Mouse (Mus musculus) lung, embryonic 16.5 days (tissue): Measurements from ENCODE around the gene Nacc1. TPM values are rescaled to one million over a fixed set of nuclear protein-coding genes. Genes with fewer than 3 reads are reported as not detected.

Experiments
- ATAC-seq: fragments of 200-750 bp; cut with Nextera tagmentation; 2 replicates; pipeline ENCODE4 v1.8.0; 2017; ENCODE audit warnings: low read depth, mild to moderate bottlenecking, moderate library complexity
- H3K27ac ChIP-seq: fragments of 300-500 bp; sonication (generic); 2 replicates; pipeline ENCODE4 v1.5.1; 2014; ENCODE audit warnings: mild to moderate bottlenecking, control low read depth, low read length
- H3K27me3 ChIP-seq: fragments of 300-500 bp; sonication (generic); 2 replicates; pipeline ENCODE4 v1.6.1; 2014; ENCODE audit warnings: low read depth, low read length, mixed read lengths; ENCODE audit not compliant: control insufficient read depth, insufficient read depth
- H3K36me3 ChIP-seq: fragments of 300-500 bp; sonication (generic); 2 replicates; pipeline ENCODE4 v1.6.1; 2014; ENCODE audit warnings: low read length; ENCODE audit not compliant: control insufficient read depth, insufficient read depth
- H3K4me1 ChIP-seq: fragments of 300-500 bp; sonication (generic); replicated peaks from 2 replicates; pipeline ENCODE4 v1.6.1; 2014; ENCODE audit warnings: low read length, mixed read lengths; ENCODE audit not compliant: control insufficient read depth, insufficient read depth
- H3K4me2 ChIP-seq: fragments of 300-500 bp; sonication (generic); 2 replicates; pipeline ENCODE4 v1.6.1; 2014; ENCODE audit warnings: low read depth, low read length, control low read depth
- H3K4me3 ChIP-seq: fragments of 300-500 bp; sonication (generic); 2 replicates; pipeline ENCODE4 v1.5.1; 2014; ENCODE audit warnings: mild to moderate bottlenecking, low read length, control low read depth
- H3K9ac ChIP-seq: fragments of 300-500 bp; sonication (generic); 2 replicates; pipeline ENCODE4 v1.6.1; 2014; ENCODE audit warnings: low read length, control low read depth
- H3K9me3 ChIP-seq: fragments of 300-500 bp; sonication (generic); 2 replicates; pipeline ENCODE4 v1.6.1; 2016; ENCODE audit warnings: low read length; ENCODE audit not compliant: control insufficient read depth
- WGBS: fragments of 180-500 bp; shearing (Covaris S2); extraction: QIAGEN DNeasy Blood & Tissue Kit; methylation state at CpG from one replicate; pipeline ENCODE4 v1.1.7; 2014; 5-methylcytosine and 5-hydroxymethylcytosine counted together
- polyA plus RNA-seq: library from polyadenylated mRNA; unstranded; fragments of >200 nt; fragmentation: Nextera tagmentation; extraction: Ambion mirVana; gene quantifications from 2 replicates; pipeline ENCODE4 v1.2.1, GENCODE M21; 2015

The Nacc1 gene
- polyA plus RNA-seq, 1 experiment from 2014 or later, result 19.5 TPM

GRCm38 (mm10) chr8:84640617-84641294 lies 46.9 kb downstream of the Nacc1 start:
- Histone ChIP-seq H3K4me3 (no peak overlapping the region), H3K4me1 (peaks cover 18% of the 10 kb centered on the region), H3K27ac (no peak overlapping the region; the same call in 1 of the 2 replicates), H3K9me3 (no peaks in the 10 kb centered on the region), H3K36me3 (no peaks in the 10 kb centered on the region), H3K27me3 (no peaks in the 10 kb centered on the region), H3K4me2 (no peak overlapping the region), H3K9ac (0 out of 2 replicates have a peak overlapping the region, but pooled peaks have one; percentile 8)
- 67% methylated on average over 7 of the region's 7 CpGs for WGBS
- ATAC-seq, result no peak

- Histone ChIP-seq H3K9ac (peak overlapping the region; percentile 63), H3K27ac (peak overlapping the region; percentile 48), H3K4me2 (peak overlapping the region; percentile 68), H3K4me1 (peaks cover 25% of the 10 kb centered on the region), H3K4me3 (peak overlapping the region; percentile 64), H3K27me3 (no peaks in the 10 kb centered on the region), H3K9me3 (no peaks in the 10 kb centered on the region), H3K36me3 (no peaks in the 10 kb centered on the region)
- no peak for ATAC-seq
- 17% methylated on average over 9 of the region's 9 CpGs for WGBS
Observed at GRCm38 (mm10) chr8:84640010-84640588, 47.6 kb downstream of the Nacc1 start.

- Histone ChIP-seq H3K9ac (peak overlapping the region; percentile 82), H3K36me3 (no peaks in the 10 kb centered on the region), H3K4me2 (peak overlapping the region; percentile 96), H3K4me3 (peak overlapping the region; percentile 64), H3K4me1 (peaks cover 32% of the 10 kb centered on the region), H3K27me3 (no peaks in the 10 kb centered on the region), H3K9me3 (no peaks in the 10 kb centered on the region), H3K27ac (peak overlapping the region; percentile 91)
- WGBS, result under 1% methylated on average over 92 of the region's 106 CpGs
- ATAC-seq, result peak; percentile 93
Observed at GRCm38 (mm10) chr8:84639162-84640009, 48.3 kb downstream of the Nacc1 start.

GRCm38 (mm10) chr8:84638555-84639161 lies 49.0 kb downstream of the Nacc1 start:
- Histone ChIP-seq H3K36me3 (no peaks in the 10 kb centered on the region), H3K27ac (peak overlapping the region; percentile 91), H3K9me3 (no peaks in the 10 kb centered on the region), H3K27me3 (no peaks in the 10 kb centered on the region), H3K4me3 (peak overlapping the region; percentile 61), H3K4me1 (peaks cover 33% of the 10 kb centered on the region), H3K4me2 (peak overlapping the region; percentile 96), H3K9ac (peak overlapping the region; percentile 82)
- WGBS, result under 1% methylated on average over 45 of the region's 52 CpGs
- peak; percentile 43 for ATAC-seq

GRCm38 (mm10) chr8:84637946-84638554 lies 49.6 kb downstream of the Nacc1 start:
- Histone ChIP-seq H3K27ac (no peak overlapping the region), H3K9me3 (no peaks in the 10 kb centered on the region), H3K9ac (peak overlapping the region; percentile 82), H3K27me3 (no peaks in the 10 kb centered on the region), H3K36me3 (no peaks in the 10 kb centered on the region), H3K4me3 (peak overlapping the region; percentile 61), H3K4me1 (peaks cover 33% of the 10 kb centered on the region), H3K4me2 (peak overlapping the region; percentile 96)
- no peak for ATAC-seq
- 37% methylated on average over 8 of the region's 8 CpGs for WGBS

GRCm38 (mm10) chr8:84636051-84636691 lies 51.5 kb downstream of the Nacc1 start:
- peak overlapping the region; percentile 79 for H3K27ac ChIP-seq

GRCm38 (mm10) chr8:84635397-84636050 lies 52.1 kb downstream of the Nacc1 start:
- H3K27ac ChIP-seq, result peak overlapping the region; percentile 79
- WGBS, result 59% methylated on average over 14 of the region's 14 CpGs
- ATAC-seq, result no peak
- H3K4me3 ChIP-seq, result no peak overlapping the region
- H3K4me2 ChIP-seq, result peak overlapping the region; percentile 20; the same call in 1 of the 2 replicates
- H3K27me3 ChIP-seq, result no peaks in the 10 kb centered on the region
- H3K9me3 ChIP-seq, result no peaks in the 10 kb centered on the region
- H3K36me3 ChIP-seq, result no peaks in the 10 kb centered on the region
- peak overlapping the region; percentile 57 for H3K9ac ChIP-seq
- H3K4me1 ChIP-seq, result peaks cover 33% of the 10 kb centered on the region

More at GRCm38 (mm10) chr8:84636051-84636691, 51.5 kb downstream of the Nacc1 start:
- no peaks in the 10 kb centered on the region for H3K27me3 ChIP-seq
- H3K36me3 ChIP-seq, result no peaks in the 10 kb centered on the region
- 72% methylated on average over 17 of the region's 17 CpGs for WGBS
- H3K4me2 ChIP-seq, result peak overlapping the region; percentile 20; the same call in 1 of the 2 replicates
- ATAC-seq, result peak; percentile 3; the same call in 1 of the 2 replicates
- H3K4me1 ChIP-seq, result peaks cover 33% of the 10 kb centered on the region
- no peak overlapping the region for H3K4me3 ChIP-seq
- H3K9me3 ChIP-seq, result no peaks in the 10 kb centered on the region
- H3K9ac ChIP-seq, result peak overlapping the region; percentile 57

GRCm38 (mm10) chr8:84634849-84635304 lies 52.8 kb downstream of the Nacc1 start:
- 62% methylated on average over 9 of the region's 9 CpGs for WGBS
- ATAC-seq, result no peak
- Histone ChIP-seq H3K4me3 (no peak overlapping the region), H3K27me3 (no peaks in the 10 kb centered on the region), H3K27ac (no peak overlapping the region), H3K36me3 (no peaks in the 10 kb centered on the region), H3K9me3 (no peaks in the 10 kb centered on the region), H3K4me2 (no peak overlapping the region), H3K4me1 (peaks cover 29% of the 10 kb centered on the region), H3K9ac (peak overlapping the region; percentile 32; the same call in 1 of the 2 replicates)
